Mouse (Mus musculus) kidney, postnatal 36 days (tissue): ENCODE results near the gene Sult2b1.

Source experiments
- DNase-seq, 2 experiments: peaks; one replicate each; pipeline ENCODE4 v3.0.0; 2021 to 2022; ENCODE audit warnings: mixed read lengths in 2 of 2

The Sult2b1 gene

GRCm38 (mm10) chr7:45692364-45692763, 92.1 kb downstream of the Sult2b1 start:
- no peak for DNase-seq

GRCm38 (mm10) chr7:45689800-45690199, 94.7 kb downstream of the Sult2b1 start:
- DNase-seq = peak; percentile 30 to 57

- no peak for DNase-seq
Observed at GRCm38 (mm10) chr7:45689099-45689498, 95.4 kb downstream of the Sult2b1 start.

GRCm38 (mm10) chr7:45686841-45687240, 97.6 kb downstream of the Sult2b1 start:
- DNase-seq = peak in 1 of 2 experiments; percentile 42

GRCm38 (mm10) chr7:45685811-45686210, 98.7 kb downstream of the Sult2b1 start:
- no peak for DNase-seq

- no peak for DNase-seq
Observed at GRCm38 (mm10) chr7:45683396-45684050, 100.9 kb downstream of the Sult2b1 start, which contains the start of gene Ntn5. Gene Ntn5 (plus strand): TSS chr7:45684022.

- peak; percentile 89 to 96 for DNase-seq
Observed at GRCm38 (mm10) chr7:45682144-45683126, 102.0 kb downstream of the Sult2b1 start.

- DNase-seq = no peak
Observed at GRCm38 (mm10) chr7:45681046-45681736, 103.3 kb downstream of the Sult2b1 start.
